Mouse (Mus musculus) megakaryocyte-erythroid progenitor cell, adult 5-6 weeks (primary cell): Measurements from ENCODE around the gene Dnah10. TPM values are rescaled to one million over a fixed set of nuclear protein-coding genes. Genes with fewer than 3 reads are reported as not detected.

Source experiments
- ATAC-seq: replicated peaks from 2 replicates; pipeline ENCODE4 v1.8.0; 2016; ENCODE audit warnings: mild to moderate bottlenecking, inconsistent platforms; ENCODE audit not compliant: severe bottlenecking, poor library complexity, low FRiP score, low TSS enrichment
- total RNA-seq, 2 experiments: library from RNA; stranded (forward) in 1 of 2; stranded (reverse) in 1 of 2; fragments of 200-1000, 215-1000 nt in 1 of 2; fragments of >200 nt in 1 of 2; fragmentation: Nextera tagmentation in 1 of 2; gene quantifications; 2 replicates each; pipeline ENCODE4 v1.2.3; 2014 to 2017

Gene Dnah10
- total RNA-seq, 2 experiments from 2014 or later: not detected

DNA sequence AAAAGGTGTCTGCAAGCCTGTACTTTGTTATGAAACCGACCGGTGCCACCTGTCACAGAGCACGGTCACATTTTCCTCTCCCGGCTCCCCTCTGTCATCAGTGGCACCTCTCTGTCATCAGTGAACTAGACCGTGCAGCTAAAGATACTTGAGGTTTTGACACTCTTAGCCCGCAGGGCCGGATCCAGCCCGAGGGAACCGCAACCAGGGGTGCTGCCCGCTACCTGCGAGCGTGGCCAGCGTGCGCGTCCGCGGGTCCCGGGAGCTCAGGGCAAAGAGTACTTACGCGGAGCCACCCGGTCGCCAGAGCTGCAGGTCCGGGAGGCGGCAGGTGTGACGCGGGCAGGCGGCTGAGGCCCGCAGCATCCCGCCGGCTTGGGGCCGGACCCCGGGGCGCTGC is 136.6 kb downstream of the Dnah10 start:
- ATAC-seq: no peak

- ATAC-seq: peak; percentile 90
Observed at GRCm38 (mm10) chr5:124862013-124862866, 137.4 kb downstream of the Dnah10 start, which contains the start of the genes Ccdc92 and Zfp664. TSS of gene Ccdc92 (minus strand) at chr5:124862424. TSS of gene Zfp664 (plus strand) at chr5:124862691.

DNA sequence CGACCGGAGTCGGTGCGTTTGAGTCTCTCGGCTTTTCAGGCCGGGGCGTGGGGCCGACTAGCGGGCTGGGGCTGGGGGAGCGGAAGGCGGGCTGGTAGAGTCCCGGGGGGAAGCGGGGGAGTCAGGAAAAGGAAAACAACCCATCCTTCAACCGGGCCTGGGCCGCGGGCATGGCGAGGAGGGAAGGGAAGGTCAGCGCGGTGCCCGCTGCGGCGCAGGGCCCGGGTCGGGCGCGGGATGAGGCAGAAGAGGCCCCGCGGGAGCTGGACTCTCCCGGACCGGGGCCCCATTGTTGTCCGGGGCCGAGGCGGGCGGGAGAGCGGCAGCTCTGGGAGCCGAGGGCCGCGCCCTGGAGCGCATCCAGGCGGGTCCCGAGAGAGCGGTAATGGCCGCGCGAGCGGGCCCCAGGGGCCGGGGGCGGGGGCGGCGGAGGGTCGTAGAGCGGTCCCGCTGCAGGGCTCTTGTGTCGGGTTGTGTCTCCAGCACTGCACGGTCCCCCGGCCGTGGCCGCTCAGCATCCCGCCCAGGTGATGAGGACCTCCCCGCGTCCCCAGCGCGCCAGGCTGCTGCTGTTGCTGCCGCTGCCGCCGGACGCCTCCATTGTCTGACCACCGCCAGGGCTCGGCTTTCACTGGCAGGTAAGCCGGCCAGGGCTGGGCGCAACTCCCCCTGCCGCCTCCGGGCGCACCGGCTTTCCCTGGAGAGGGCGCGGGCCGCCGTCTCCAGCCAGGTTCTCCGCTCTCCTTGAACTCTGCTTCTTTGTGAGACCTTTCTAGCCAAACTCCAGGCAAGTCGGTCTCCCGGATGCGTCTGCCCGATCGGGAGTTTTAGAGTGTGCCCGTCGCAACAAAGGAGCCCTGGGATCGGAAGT is 138.2 kb downstream of the Dnah10 start:
- ATAC-seq: no peak

DNA sequence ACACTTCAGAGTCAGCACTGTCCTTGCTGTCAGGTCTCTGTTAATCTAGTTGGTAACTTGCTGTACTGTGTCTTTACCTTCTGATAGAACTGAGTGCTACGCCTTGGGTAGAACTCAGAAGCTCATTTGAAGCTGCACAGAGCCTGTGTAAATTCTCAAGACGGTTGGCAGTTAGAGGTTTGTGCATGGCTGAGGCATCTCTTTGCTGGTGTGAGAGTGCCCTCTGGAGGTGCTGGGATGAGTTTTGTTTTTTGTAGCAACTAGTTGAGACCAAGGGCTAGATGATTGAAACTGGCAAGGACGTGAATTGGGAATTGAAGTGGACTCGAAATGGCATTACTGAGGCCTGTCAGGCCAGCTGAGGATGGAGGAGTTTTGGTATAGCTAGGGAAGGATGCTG is 144.1 kb downstream of the Dnah10 start:
- no peak for ATAC-seq

- ATAC-seq: no peak
Observed at GRCm38 (mm10) chr5:124872033-124872432, 147.1 kb downstream of the Dnah10 start.

GRCm38 (mm10) chr5:124873096-124873495 is 148.2 kb downstream of the Dnah10 start:
- 0 out of 2 replicates have a peak, but pooled peaks have one; percentile 26 for ATAC-seq

- ATAC-seq: no peak
Observed at GRCm38 (mm10) chr5:124873890-124874601, 149.2 kb downstream of the Dnah10 start.

- ATAC-seq: no peak
Observed at GRCm38 (mm10) chr5:124879251-124879650, 154.4 kb downstream of the Dnah10 start.

GRCm38 (mm10) chr5:124879801-124880200 is 154.9 kb downstream of the Dnah10 start:
- ATAC-seq: no peak

DNA sequence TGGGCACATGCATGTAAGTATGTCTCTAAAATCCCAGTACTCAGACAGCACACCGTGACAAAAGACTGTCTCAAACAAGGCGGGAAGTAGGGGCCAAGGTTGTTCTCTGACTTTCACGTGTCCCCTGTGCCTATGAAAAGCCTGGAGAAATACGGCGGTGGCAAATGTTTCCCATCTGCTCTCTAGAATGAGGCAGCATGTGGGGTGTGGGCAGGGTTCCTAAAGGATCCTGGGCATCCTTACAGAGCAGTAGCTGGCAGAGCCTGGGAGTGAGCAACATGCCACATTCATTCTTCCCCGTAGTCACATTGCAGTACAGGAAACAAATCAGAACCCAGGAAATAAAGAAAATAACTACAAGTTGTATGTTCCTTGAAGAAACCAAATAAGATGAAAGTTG is 159.0 kb downstream of the Dnah10 start:
- ATAC-seq: no peak

Other genes with a start within 250 kb of the Dnah10 start
- 16.1 and 18.0 TPM in 2 replicates for gene Rilpl2, start 246.7 kb upstream of the Dnah10 start, total RNA-seq (2014; fragmentation: Nextera tagmentation)
- 13.8 and 19.0 TPM in 2 replicates for gene Rilpl2, start 246.7 kb upstream of the Dnah10 start, total RNA-seq (2017)
- gene Snrnp35, start 242.0 kb upstream of the Dnah10 start, total RNA-seq (2014; fragmentation: Nextera tagmentation): 6.1 and 9.4 TPM in 2 replicates
- 3.2 and 11.1 TPM in 2 replicates for gene Snrnp35, start 242.0 kb upstream of the Dnah10 start, total RNA-seq (2017)
- gene Rilpl1, start 193.7 kb upstream of the Dnah10 start, total RNA-seq (2014; fragmentation: Nextera tagmentation): 2.4 TPM in 1 of 2 replicates, not detected in the other
- gene Rilpl1, start 193.7 kb upstream of the Dnah10 start, total RNA-seq (2017): 2.2 and 6.6 TPM in 2 replicates
- 300 and 349 TPM in 2 replicates for gene Tmed2, start 184.4 kb upstream of the Dnah10 start, total RNA-seq (2014; fragmentation: Nextera tagmentation)
- gene Tmed2, start 184.4 kb upstream of the Dnah10 start, total RNA-seq (2017): 809 and 870 TPM in 2 replicates
- gene Ddx55, start 172.2 kb upstream of the Dnah10 start, total RNA-seq (2014; fragmentation: Nextera tagmentation): 27.4 and 28.9 TPM in 2 replicates
- 24.3 and 27.6 TPM in 2 replicates for gene Ddx55, start 172.2 kb upstream of the Dnah10 start, total RNA-seq (2017)
- 62.9 and 86.1 TPM in 2 replicates for gene Eif2b1, start 146.0 kb upstream of the Dnah10 start, total RNA-seq (2014; fragmentation: Nextera tagmentation)
- 56.2 and 57.5 TPM in 2 replicates for gene Eif2b1, start 146.0 kb upstream of the Dnah10 start, total RNA-seq (2017)
- gene Gtf2h3, start 145.9 kb upstream of the Dnah10 start, total RNA-seq (2014; fragmentation: Nextera tagmentation): 43.2 and 61.5 TPM in 2 replicates
- 71.7 and 80.0 TPM in 2 replicates for gene Gtf2h3, start 145.9 kb upstream of the Dnah10 start, total RNA-seq (2017)
- 25.7 and 28.3 TPM in 2 replicates for gene Atp6v0a2, start 96.5 kb upstream of the Dnah10 start, total RNA-seq (2014; fragmentation: Nextera tagmentation)
- gene Atp6v0a2, start 96.5 kb upstream of the Dnah10 start, total RNA-seq (2017): 18.2 and 19.2 TPM in 2 replicates
- gene Ccdc92, start 137.3 kb downstream of the Dnah10 start, total RNA-seq (2014; fragmentation: Nextera tagmentation): 0.07 and 0.47 TPM in 2 replicates
- 0.05 and 0.50 TPM in 2 replicates for gene Ccdc92, start 137.3 kb downstream of the Dnah10 start, total RNA-seq (2017)
- 20.3 and 20.6 TPM in 2 replicates for gene Zfp664, start 137.6 kb downstream of the Dnah10 start, total RNA-seq (2014; fragmentation: Nextera tagmentation)
- gene Zfp664, start 137.6 kb downstream of the Dnah10 start, total RNA-seq (2017): 14.1 and 18.9 TPM in 2 replicates